Mouse (Mus musculus) kidney, postnatal 0 days (tissue): ENCODE results near the gene Vezt. TPM values are rescaled to one million over a fixed set of nuclear protein-coding genes. Genes with fewer than 3 reads are reported as not detected.
A peak's percentile ranks its signal among the peaks of the same experiment; 100 is the strongest.

Experiments
- ATAC-seq: fragments of 200-750 bp; cut with Nextera tagmentation; replicated peaks from 2 replicates; pipeline ENCODE4 v1.8.0; 2017; ENCODE audit warnings: low read depth, moderate number of reproducible peaks, moderate TSS enrichment, moderate library complexity; ENCODE audit not compliant: low FRiP score
- DNase-seq: peaks from one replicate; pipeline ENCODE4 v3.0.0-alpha.2; 2016; ENCODE audit warnings: low spot score
- H3K27ac ChIP-seq: fragments of 300-500 bp; sonication (generic); 2 replicates; pipeline ENCODE4 v1.5.1; 2014; ENCODE audit warnings: mild to moderate bottlenecking
- H3K27me3 ChIP-seq: fragments of 300-500 bp; sonication (generic); 2 replicates; pipeline ENCODE4 v1.6.1; 2014; ENCODE audit warnings: low read length, mixed read lengths; ENCODE audit not compliant: insufficient read depth
- H3K36me3 ChIP-seq: fragments of 300-500 bp; sonication (generic); 2 replicates; pipeline ENCODE4 v1.6.1; 2014; ENCODE audit warnings: low read length, mixed read lengths; ENCODE audit not compliant: insufficient read depth
- H3K4me1 ChIP-seq: fragments of 300-500 bp; sonication (generic); replicated peaks from 2 replicates; pipeline ENCODE4 v1.6.1; 2014; ENCODE audit warnings: antibody characterized with exemption, low read length, mixed read lengths; ENCODE audit not compliant: insufficient read depth
- H3K4me2 ChIP-seq: fragments of 300-500 bp; sonication (generic); 2 replicates; pipeline ENCODE4 v1.6.1; 2014; ENCODE audit warnings: mild to moderate bottlenecking, low read length, moderate library complexity, mixed read lengths
- H3K4me3 ChIP-seq: fragments of 300-500 bp; sonication (generic); replicated peaks from 2 replicates; pipeline ENCODE4 v1.5.1; 2014; ENCODE audit warnings: low read depth, low read length
- H3K9ac ChIP-seq: fragments of 300-500 bp; sonication (generic); 2 replicates; pipeline ENCODE4 v1.6.1; 2014; ENCODE audit warnings: low read depth, low read length
- H3K9me3 ChIP-seq: fragments of 300-500 bp; sonication (generic); replicated peaks from 2 replicates; pipeline ENCODE4 v1.6.1; 2016; ENCODE audit warnings: low read length, inconsistent platforms, mixed read lengths
- CTCF ChIP-seq: IDR thresholded peaks from 2 replicates; pipeline ENCODE4 v1.5.1; 2016; ENCODE audit warnings: antibody characterized with exemption, low read depth, mild to moderate bottlenecking, moderate library complexity
- WGBS: fragments of 180-500 bp; shearing (Covaris S2); extraction: QIAGEN DNeasy Blood & Tissue Kit; methylation state at CpG from one replicate; pipeline ENCODE4 v1.1.7; 2014; 5-methylcytosine and 5-hydroxymethylcytosine counted together
- polyA plus RNA-seq: library from polyadenylated mRNA; unstranded; fragments of >200 nt; fragmentation: Nextera tagmentation; extraction: Ambion mirVana; gene quantifications from 2 replicates; pipeline ENCODE4 v1.2.1, GENCODE M21; 2015

Gene Vezt
- polyA plus RNA-seq, 1 experiment from 2014 or later: 20.8 TPM

- no peak overlapping the region for H3K27ac ChIP-seq
- H3K4me2 ChIP-seq: no peak overlapping the region
- DNase-seq (peak; percentile 85), ATAC-seq (no peak)
- peak; percentile 78 for TF ChIP-seq CTCF
- H3K4me3 ChIP-seq: no peak overlapping the region
- no peak overlapping the region for H3K9ac ChIP-seq
- no peaks in the 10 kb centered on the region for H3K36me3 ChIP-seq
- no peaks in the 10 kb centered on the region for H3K27me3 ChIP-seq
- 60% methylated on average over 3 of the region's 3 CpGs for WGBS
- H3K9me3 ChIP-seq: no peaks in the 10 kb centered on the region
- H3K4me1 ChIP-seq: no peaks in the 10 kb centered on the region
Measured at GRCm38 (mm10) chr10:94013196-94013595, 22.4 kb downstream of the Vezt start.

GRCm38 (mm10) chr10:94011024-94011423 is 24.6 kb downstream of the Vezt start:
- 40% methylated on average over 2 of the region's 2 CpGs for WGBS
- TF ChIP-seq CTCF: no peak
- DNase-seq: peak; percentile 48

DNA sequence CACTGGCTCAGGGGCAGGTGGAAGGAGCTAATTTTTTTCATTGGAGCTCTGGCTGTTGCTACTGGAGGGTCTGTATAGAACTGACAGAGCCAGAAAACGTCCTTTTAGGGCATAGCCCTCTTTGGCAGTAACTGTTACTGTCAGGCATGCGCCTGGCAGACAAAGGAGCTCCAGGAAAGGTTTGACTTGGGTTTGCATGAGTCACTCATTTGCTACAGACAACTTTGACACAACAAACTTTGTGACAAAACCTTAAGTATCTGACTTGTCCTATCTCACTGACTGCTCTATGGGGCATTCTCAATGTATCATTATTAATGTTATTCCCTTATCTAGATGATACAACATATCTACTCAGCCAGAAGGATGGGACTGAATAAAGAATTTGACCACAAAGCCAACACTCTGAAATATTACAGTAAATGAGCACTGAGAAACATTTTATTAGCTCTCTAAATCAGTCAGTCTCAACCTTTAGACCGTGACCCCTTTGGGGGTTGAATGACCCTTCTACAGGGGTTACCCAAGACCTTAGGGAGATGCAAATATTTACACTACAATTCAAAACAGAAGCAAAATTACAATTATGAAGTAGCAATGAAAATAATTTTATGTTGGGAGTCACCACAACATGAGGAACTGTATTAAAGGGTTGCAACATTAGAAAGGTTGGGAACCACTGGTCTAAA is 25.5 kb downstream of the Vezt start:
- 65% methylated on average over 3 of the region's 3 CpGs for WGBS
- Histone ChIP-seq H3K27ac (0 out of 2 replicates have a peak overlapping the region, but pooled peaks have one; percentile 10), H3K36me3 (no peaks in the 10 kb centered on the region), H3K27me3 (no peaks in the 10 kb centered on the region), H3K4me2 (no peak overlapping the region), H3K4me1 (no peaks in the 10 kb centered on the region), H3K4me3 (no peak overlapping the region), H3K9me3 (no peaks in the 10 kb centered on the region), H3K9ac (no peak overlapping the region)
- no peak for ATAC-seq
- TF ChIP-seq CTCF: no peak
- DNase-seq: no peak

More at GRCm38 (mm10) chr10:94011024-94011423, 24.6 kb downstream of the Vezt start:
- H3K27ac ChIP-seq: 0 out of 2 replicates have a peak overlapping the region, but pooled peaks have one; percentile 42
- no peaks in the 10 kb centered on the region for H3K36me3 ChIP-seq
- H3K4me2 ChIP-seq: no peak overlapping the region
- H3K27me3 ChIP-seq: no peaks in the 10 kb centered on the region
- H3K9ac ChIP-seq: no peak overlapping the region
- no peak; the same call in 1 of the 2 replicates for ATAC-seq
- no peaks in the 10 kb centered on the region for H3K4me1 ChIP-seq
- H3K9me3 ChIP-seq: no peaks in the 10 kb centered on the region
- H3K4me3 ChIP-seq: no peak overlapping the region

DNA sequence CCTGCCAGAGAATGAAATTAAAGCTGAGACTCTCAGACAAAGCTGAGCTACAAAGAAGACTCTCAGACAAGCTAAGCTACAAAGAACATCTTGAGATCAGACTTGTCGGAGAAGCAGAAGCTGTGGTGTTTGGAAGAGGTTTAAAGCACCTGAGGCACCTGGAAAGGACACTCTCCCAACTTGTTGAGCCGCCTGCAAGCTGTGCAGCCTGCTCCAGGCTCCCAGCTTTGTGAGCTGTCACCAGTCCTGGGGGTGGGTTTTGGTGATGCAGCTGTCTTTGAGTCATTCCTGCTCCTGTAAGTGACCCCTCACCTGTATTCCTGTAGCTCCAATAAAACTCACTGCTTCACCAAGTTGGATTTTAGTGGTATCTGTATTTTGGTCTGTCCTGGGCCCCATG is 27.3 kb downstream of the Vezt start:
- TF ChIP-seq CTCF: no peak
- Histone ChIP-seq H3K36me3 (0 out of 2 replicates have a peak, but pooled peaks cover 4% of the 10 kb centered on the region), H3K4me2 (no peak overlapping the region), H3K9ac (no peak overlapping the region), H3K4me1 (no peaks in the 10 kb centered on the region), H3K27me3 (no peaks in the 10 kb centered on the region), H3K27ac (no peak overlapping the region), H3K9me3 (no peaks in the 10 kb centered on the region), H3K4me3 (no peak overlapping the region)
- WGBS: 97% methylated on average over 2 of the region's 2 CpGs
- DNase-seq (no peak), ATAC-seq (no peak)

DNA sequence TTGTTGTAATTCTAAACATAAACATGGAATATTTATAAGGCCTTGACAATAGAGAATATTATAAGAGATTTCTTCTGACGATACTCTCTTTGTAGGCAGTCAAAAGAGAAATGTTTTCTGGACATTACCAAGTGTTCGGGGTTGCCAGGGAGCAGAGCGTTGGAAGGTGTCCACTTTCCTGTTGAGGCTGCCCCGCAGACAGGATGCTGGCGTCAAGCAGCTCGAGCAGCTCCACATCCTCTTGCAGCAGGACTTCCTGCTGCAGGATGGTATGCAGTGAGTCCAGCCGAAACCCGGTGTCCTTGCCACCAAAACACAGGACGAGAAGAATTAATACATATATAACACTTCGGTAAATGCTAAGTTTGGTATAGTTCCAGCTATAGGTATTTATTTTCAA is 35.4 kb downstream of the Vezt start:
- Histone ChIP-seq H3K4me1 (no peaks in the 10 kb centered on the region), H3K4me3 (no peak overlapping the region), H3K27me3 (no peaks in the 10 kb centered on the region), H3K9me3 (no peaks in the 10 kb centered on the region), H3K27ac (no peak overlapping the region), H3K9ac (no peak overlapping the region), H3K4me2 (no peak overlapping the region), H3K36me3 (peaks cover 37% of the 10 kb centered on the region)
- no peak for TF ChIP-seq CTCF
- DNase-seq: peak; percentile 28
- ATAC-seq: no peak
- 79% methylated on average over 10 of the region's 10 CpGs for WGBS

- no peak for ATAC-seq
- Histone ChIP-seq H3K36me3 (peaks cover 44% of the 10 kb centered on the region), H3K9me3 (no peaks in the 10 kb centered on the region), H3K27ac (peak overlapping the region; percentile 62; the same call in 1 of the 2 replicates), H3K9ac (no peak overlapping the region), H3K4me3 (no peak overlapping the region), H3K27me3 (no peaks in the 10 kb centered on the region), H3K4me2 (no peak overlapping the region), H3K4me1 (no peaks in the 10 kb centered on the region)
- no peak for TF ChIP-seq CTCF
- peak; percentile 37 for DNase-seq
- WGBS: 80% methylated on average over 1 of the region's 1 CpGs
Measured at GRCm38 (mm10) chr10:93999357-93999756, 36.3 kb downstream of the Vezt start.
